Mouse (Mus musculus): ENCODE measurements around the gene Trim8. TPM values are rescaled to one million over a fixed set of nuclear protein-coding genes. Genes with fewer than 3 reads are reported as not detected.

Trim8 gene
- polyA plus RNA-seq (2016; fragmentation: Nextera tagmentation; extraction: Ambion mirVana) = 17.6 and 22.0 TPM in 2 replicates

GRCm38 (mm10) chr19:46501401-46502068 is at the start of gene Trim8:
Trim8 (plus strand) TSS chr19:46501702.
- Histone ChIP-seq H3K4me3 (peak within 1 kb of the TSS; percentile 94), H3K9me3 (no peaks in the 10 kb centered on the region), H3K4me1 (peaks cover 41% of the 10 kb centered on the region), H3K27ac (peak within 1 kb of the TSS; percentile 99), H3K36me3 (peaks cover 19% of the 10 kb centered on the region), H3K27me3 (ENCODE audit: insufficient read depth, poor library complexity, severe bottlenecking) (no peaks in the 10 kb centered on the region)
- DNase-seq (ENCODE audit: low spot score) = peak; percentile 92
- WGBS = 0% methylated on average over 54 of the region's 64 CpGs

GRCm38 (mm10) chr19:46452052-46452827 is 49.3 kb upstream of the Trim8 start:
- DNase-seq (ENCODE audit: low spot score) = no peak
- WGBS = 43% methylated on average over 10 of the region's 10 CpGs
- peaks cover 75% of the 10 kb centered on the region for H3K4me1 ChIP-seq

DNA sequence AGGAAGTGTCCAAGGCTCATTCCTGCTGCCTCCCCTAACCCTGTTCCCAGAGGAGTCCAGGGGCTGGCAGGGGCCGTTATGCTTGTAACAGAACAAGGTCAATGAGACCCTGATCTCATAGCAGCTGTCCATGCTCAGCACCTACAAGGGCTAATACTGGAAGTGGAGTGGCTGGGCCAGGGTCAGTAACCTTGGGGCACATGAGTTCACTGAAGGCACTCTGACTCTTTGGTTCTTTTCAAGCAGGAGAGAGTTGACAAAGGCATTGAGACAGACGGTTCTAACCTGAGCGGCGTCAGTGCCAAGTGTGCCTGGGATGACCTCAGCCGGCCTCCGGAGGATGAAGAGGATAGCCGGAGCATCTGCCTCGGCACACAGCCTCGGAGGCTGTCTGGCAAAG is 48.6 kb upstream of the Trim8 start:
- H3K27me3 ChIP-seq (ENCODE audit: insufficient read depth, poor library complexity, severe bottlenecking) = no peaks in the 10 kb centered on the region
- H3K9me3 ChIP-seq = no peaks in the 10 kb centered on the region
- peaks cover 30% of the 10 kb centered on the region for H3K36me3 ChIP-seq
- 0 out of 2 replicates have a peak overlapping the region, but pooled peaks have one; percentile 28 for H3K4me3 ChIP-seq
- WGBS = 79% methylated on average over 9 of the region's 9 CpGs
- H3K4me1 ChIP-seq = peaks cover 77% of the 10 kb centered on the region
- no peak for DNase-seq (ENCODE audit: low spot score)
- H3K27ac ChIP-seq = peak overlapping the region; percentile 89

More at GRCm38 (mm10) chr19:46452052-46452827, 49.3 kb upstream of the Trim8 start:
- H3K4me3 ChIP-seq = peak overlapping the region; percentile 28; the same call in 1 of the 2 replicates
- H3K9me3 ChIP-seq = no peaks in the 10 kb centered on the region
- H3K27me3 ChIP-seq (ENCODE audit: insufficient read depth, poor library complexity, severe bottlenecking) = no peaks in the 10 kb centered on the region
- peak overlapping the region; percentile 89; the same call in 1 of the 2 replicates for H3K27ac ChIP-seq
- peaks cover 28% of the 10 kb centered on the region for H3K36me3 ChIP-seq

GRCm38 (mm10) chr19:46454126-46454880 is 47.2 kb upstream of the Trim8 start:
- Histone ChIP-seq H3K9me3 (no peaks in the 10 kb centered on the region), H3K27ac (peak overlapping the region; percentile 89), H3K36me3 (peaks cover 38% of the 10 kb centered on the region), H3K4me1 (peaks cover 81% of the 10 kb centered on the region), H3K27me3 (ENCODE audit: insufficient read depth, poor library complexity, severe bottlenecking) (no peaks in the 10 kb centered on the region), H3K4me3 (peak overlapping the region; percentile 33; the same call in 1 of the 2 replicates)
- no peak for DNase-seq (ENCODE audit: low spot score)
- WGBS = 39% methylated on average over 20 of the region's 20 CpGs

- peak overlapping the region; percentile 33; the same call in 1 of the 2 replicates for H3K4me3 ChIP-seq
- peaks cover 83% of the 10 kb centered on the region for H3K4me1 ChIP-seq
These were observed 46.5 kb upstream of the Trim8 start for GRCm38 (mm10) chr19:46455032-46455431.

GRCm38 (mm10) chr19:46455556-46455955 is 45.9 kb upstream of the Trim8 start:
- Histone ChIP-seq H3K27ac (peak overlapping the region; percentile 89), H3K4me3 (peak overlapping the region; percentile 33; the same call in 1 of the 2 replicates), H3K9me3 (no peaks in the 10 kb centered on the region), H3K27me3 (ENCODE audit: insufficient read depth, poor library complexity, severe bottlenecking) (no peaks in the 10 kb centered on the region), H3K4me1 (peaks cover 89% of the 10 kb centered on the region), H3K36me3 (peaks cover 46% of the 10 kb centered on the region)
- DNase-seq (ENCODE audit: low spot score) = no peak
- 85% methylated on average over 8 of the region's 8 CpGs for WGBS

More at GRCm38 (mm10) chr19:46455032-46455431, 46.5 kb upstream of the Trim8 start:
- H3K27me3 ChIP-seq (ENCODE audit: insufficient read depth, poor library complexity, severe bottlenecking) = no peaks in the 10 kb centered on the region
- peak; percentile 94 for DNase-seq (ENCODE audit: low spot score)
- 29% methylated on average over 1 of the region's 1 CpGs for WGBS
- H3K9me3 ChIP-seq = no peaks in the 10 kb centered on the region
- H3K36me3 ChIP-seq = peaks cover 41% of the 10 kb centered on the region
- peak overlapping the region; percentile 89 for H3K27ac ChIP-seq

DNA sequence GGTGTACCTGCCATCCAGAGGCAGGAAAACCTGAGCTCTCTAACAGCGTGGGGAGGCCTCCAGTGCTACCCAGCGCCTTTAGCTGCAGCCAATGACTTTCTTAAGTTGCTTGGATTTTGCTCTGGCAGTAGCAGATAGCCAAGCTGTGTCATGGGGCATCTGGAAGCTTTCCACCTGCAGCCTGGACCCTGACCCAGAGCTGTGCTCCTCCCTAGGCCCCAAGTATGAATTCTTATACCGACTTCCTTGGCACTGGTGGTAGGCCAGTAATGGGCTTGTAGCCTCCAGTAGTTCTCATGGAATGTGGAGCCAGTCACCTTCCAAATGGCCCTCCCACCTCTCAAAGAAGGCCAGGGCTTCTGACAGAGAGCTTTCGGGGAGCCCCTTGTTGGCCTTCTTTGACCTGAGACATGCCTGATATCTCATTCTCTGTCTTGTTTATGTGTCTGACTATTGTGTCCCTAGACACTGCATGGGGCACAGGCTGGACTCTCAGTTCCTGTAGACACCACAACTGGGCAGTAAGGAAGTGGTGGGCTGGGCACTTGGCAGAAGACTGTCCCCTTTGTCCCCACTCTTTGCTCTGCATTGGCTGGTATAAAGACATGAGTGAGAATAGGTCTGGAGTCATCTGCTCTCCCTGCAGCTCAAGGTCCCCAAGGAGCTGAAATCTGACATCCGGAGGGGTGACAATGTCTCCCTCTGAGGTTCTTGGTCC is 45.3 kb upstream of the Trim8 start:
- peak overlapping the region; percentile 89 for H3K27ac ChIP-seq
- no peaks in the 10 kb centered on the region for H3K9me3 ChIP-seq
- peaks cover 51% of the 10 kb centered on the region for H3K36me3 ChIP-seq
- no peak for DNase-seq (ENCODE audit: low spot score)
- no peaks in the 10 kb centered on the region for H3K27me3 ChIP-seq (ENCODE audit: insufficient read depth, poor library complexity, severe bottlenecking)
- peak overlapping the region; percentile 33 for H3K4me3 ChIP-seq
- peaks cover 89% of the 10 kb centered on the region for H3K4me1 ChIP-seq
- WGBS = 68% methylated on average over 5 of the region's 5 CpGs

DNA sequence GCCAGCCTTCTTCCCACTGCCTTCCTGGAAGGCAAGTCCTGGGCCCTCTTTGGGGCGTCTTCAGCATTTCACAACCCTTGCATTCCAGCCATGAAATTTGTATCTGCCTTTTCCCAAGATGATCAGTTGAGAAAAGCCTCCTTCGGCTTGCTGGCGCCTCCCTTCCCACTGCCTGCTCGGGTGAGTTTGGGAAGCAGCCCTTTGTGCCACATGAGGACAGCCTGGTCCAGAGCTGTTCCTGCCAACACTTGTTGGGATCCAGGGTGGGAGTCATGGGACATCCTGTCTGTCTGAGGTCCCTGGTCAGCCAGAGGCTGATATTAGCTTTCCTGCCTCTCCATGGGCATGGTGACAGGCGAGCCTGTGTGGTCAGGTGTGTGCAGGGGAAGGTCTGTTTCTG is 43.7 kb upstream of the Trim8 start:
- peaks cover 54% of the 10 kb centered on the region for H3K36me3 ChIP-seq
- no peak overlapping the region for H3K4me3 ChIP-seq
- H3K4me1 ChIP-seq = peaks cover 78% of the 10 kb centered on the region
- no peaks in the 10 kb centered on the region for H3K9me3 ChIP-seq
- DNase-seq (ENCODE audit: low spot score) = no peak
- peak overlapping the region; percentile 89 for H3K27ac ChIP-seq
- 81% methylated on average over 5 of the region's 5 CpGs for WGBS
- no peaks in the 10 kb centered on the region for H3K27me3 ChIP-seq (ENCODE audit: insufficient read depth, poor library complexity, severe bottlenecking)

GRCm38 (mm10) chr19:46459256-46459655 is 42.2 kb upstream of the Trim8 start:
- H3K27me3 ChIP-seq (ENCODE audit: insufficient read depth, poor library complexity, severe bottlenecking) = no peaks in the 10 kb centered on the region
- peak overlapping the region; percentile 80 for H3K27ac ChIP-seq
- WGBS = 60% methylated on average over 10 of the region's 10 CpGs
- H3K36me3 ChIP-seq = peaks cover 55% of the 10 kb centered on the region
- H3K4me1 ChIP-seq = peaks cover 63% of the 10 kb centered on the region
- H3K4me3 ChIP-seq = no peak overlapping the region
- H3K9me3 ChIP-seq = no peaks in the 10 kb centered on the region
- no peak for DNase-seq (ENCODE audit: low spot score)

DNA sequence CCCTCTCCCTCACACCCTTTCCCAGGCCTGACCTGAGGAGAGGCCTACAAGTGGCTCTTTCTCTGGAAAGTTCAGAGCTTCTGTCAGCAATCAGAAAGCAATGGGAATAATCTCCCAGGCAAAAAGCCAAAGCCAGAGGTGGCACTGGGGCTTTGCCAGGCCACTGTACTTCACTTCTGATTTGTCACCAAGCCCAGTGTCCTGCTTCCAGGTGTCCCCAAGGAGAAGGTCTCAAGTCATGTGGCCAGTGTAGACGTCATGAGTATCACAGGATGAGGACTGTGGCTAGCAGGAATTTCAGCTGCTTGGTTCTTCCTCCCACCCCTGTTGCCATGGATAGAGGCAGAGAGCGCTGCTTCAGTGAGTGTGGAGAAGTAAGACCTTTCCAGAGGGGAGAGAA is 41.6 kb upstream of the Trim8 start:
- Histone ChIP-seq H3K27ac (peak overlapping the region; percentile 80), H3K4me1 (peaks cover 57% of the 10 kb centered on the region), H3K9me3 (no peaks in the 10 kb centered on the region), H3K27me3 (ENCODE audit: insufficient read depth, poor library complexity, severe bottlenecking) (no peaks in the 10 kb centered on the region), H3K4me3 (no peak overlapping the region), H3K36me3 (peaks cover 55% of the 10 kb centered on the region)
- WGBS = 66% methylated on average over 2 of the region's 2 CpGs
- no peak for DNase-seq (ENCODE audit: low spot score)

DNA sequence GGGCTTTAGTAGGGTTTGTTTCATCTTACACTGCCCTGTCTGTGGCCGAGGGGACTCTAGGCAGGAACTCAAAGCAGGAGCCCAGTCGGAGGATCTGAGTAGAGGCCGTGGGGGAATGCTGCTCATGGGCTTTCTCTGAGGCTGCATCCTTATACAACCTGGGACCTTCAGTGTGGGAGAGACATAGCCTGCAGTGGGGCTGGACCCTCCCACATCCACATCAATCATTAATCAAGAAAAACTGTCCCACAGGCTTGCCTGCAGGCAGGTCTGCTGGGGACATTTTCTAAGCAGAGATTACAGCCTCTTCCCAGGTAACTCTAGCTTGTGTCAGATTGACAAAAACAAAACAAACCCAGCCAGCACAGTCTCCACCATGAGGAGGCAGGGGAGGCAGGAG is 38.9 kb upstream of the Trim8 start:
- Histone ChIP-seq H3K9me3 (no peaks in the 10 kb centered on the region), H3K4me1 (peaks cover 50% of the 10 kb centered on the region), H3K36me3 (peaks cover 48% of the 10 kb centered on the region), H3K27me3 (ENCODE audit: insufficient read depth, poor library complexity, severe bottlenecking) (no peaks in the 10 kb centered on the region), H3K27ac (no peak overlapping the region), H3K4me3 (no peak overlapping the region)
- DNase-seq (ENCODE audit: low spot score) = no peak
- whole genome bisulfite sequencing = 72% methylated on average over 3 of the region's 3 CpGs

- Histone ChIP-seq H3K27ac (no peak overlapping the region), H3K4me1 (peaks cover 49% of the 10 kb centered on the region), H3K27me3 (ENCODE audit: insufficient read depth, poor library complexity, severe bottlenecking) (no peaks in the 10 kb centered on the region), H3K4me3 (no peak overlapping the region), H3K36me3 (peaks cover 49% of the 10 kb centered on the region), H3K9me3 (no peaks in the 10 kb centered on the region)
- WGBS = 97% methylated on average over 4 of the region's 4 CpGs
- no peak for DNase-seq (ENCODE audit: low spot score)
These were observed 38.1 kb upstream of the Trim8 start for GRCm38 (mm10) chr19:46463446-46463845.
